Mouse (Mus musculus): ENCODE measurements around the gene Chchd6.

GRCm38 (mm10) chr6:89459634-89460033, 135.8 kb downstream of the Chchd6 start:
- no peak for TF ChIP-seq USF1 (IDR thresholded peaks at IDR 0.05; ENCODE audit: low read depth)
- TF ChIP-seq REST (IDR thresholded peaks at IDR 0.05; ENCODE audit: insufficient read depth, insufficient read length), result no peak
- no peak for TF ChIP-seq POLR2AphosphoS2 (IDR thresholded peaks at IDR 0.05; ENCODE audit: insufficient read length, low read depth)
- TF ChIP-seq POLR2A (IDR thresholded peaks at IDR 0.05; ENCODE audit: insufficient read length, low read depth), result no peak
- TF ChIP-seq MAX (IDR thresholded peaks at IDR 0.05; ENCODE audit: low read depth), result no peak
- no peak for TF ChIP-seq MYOD1 (IDR thresholded peaks at IDR 0.05; ENCODE audit: control insufficient read depth in 1 of 3, insufficient read length in 2 of 3, low read depth in 2 of 3)
- no peak for TF ChIP-seq E2F4 (IDR thresholded peaks at IDR 0.05; ENCODE audit: insufficient read depth)
- TF ChIP-seq MYOG (IDR thresholded peaks at IDR 0.05; ENCODE audit: control insufficient read depth in 1 of 3, insufficient read depth in 1 of 3, insufficient read length in 2 of 3, low read depth in 2 of 3), result no peak
- no peak for TF ChIP-seq CEBPB (IDR thresholded peaks at IDR 0.05; ENCODE audit: insufficient read depth, poor library complexity, severe bottlenecking)
- TF ChIP-seq TCF12 (IDR thresholded peaks at IDR 0.05; ENCODE audit: insufficient read depth, poor library complexity, severe bottlenecking), result no peak
- TF ChIP-seq SRF (IDR thresholded peaks at IDR 0.05; ENCODE audit: control insufficient read depth, insufficient read length, low read depth), result no peak
- no peak for TF ChIP-seq TCF3 (IDR thresholded peaks at IDR 0.05; ENCODE audit: insufficient read length, low read depth)
